ENCODE assay signal across 8 mouse cellular contexts in the genomic region with DNA sequence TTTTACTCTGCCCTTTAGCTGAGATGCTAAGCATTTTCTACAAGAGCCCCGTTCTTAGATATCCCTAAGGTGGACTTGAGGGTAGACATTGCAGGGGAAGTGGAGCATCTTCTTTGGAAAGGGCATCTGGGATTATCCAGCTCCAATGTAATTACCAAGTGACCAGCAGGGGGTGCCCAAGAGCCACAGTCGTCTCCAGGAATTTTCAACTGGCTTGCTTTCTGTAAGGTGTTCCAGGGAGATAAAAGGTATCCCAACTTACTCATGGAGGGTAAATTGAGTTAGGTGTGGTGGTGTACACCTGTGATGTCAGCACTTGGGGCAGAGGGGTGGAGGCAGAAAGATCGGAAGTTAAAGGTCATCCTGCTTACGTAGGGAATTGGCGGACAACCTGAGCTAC. TPM values are rescaled to one million over a fixed set of nuclear protein-coding genes. Genes with fewer than 3 reads are reported as not detected.
DNase-seq lines count a peak whose midpoint lies in the region; ATAC-seq and TF ChIP-seq lines count a peak whose summit lies in the region.

No protein-coding gene starts in this region.

- 46% methylated on average over 5 of the region's 5 CpGs for WGBS in thymus, adult 2 months
- 29% methylated on average over 5 of the region's 5 CpGs for WGBS in kidney, embryonic 14.5 days
- 31% methylated on average over 5 of the region's 5 CpGs for WGBS in liver, adult 2 months
- 37% methylated on average over 5 of the region's 5 CpGs for WGBS in neural tube, embryonic 14.5 days

- no peak overlapping the region for H3K4me3 ChIP-seq in thymus, adult 2 months (ENCODE audit: control insufficient read depth, insufficient read depth, low read length)
- H3K4me3 ChIP-seq in kidney, embryonic 14.5 days (ENCODE audit: low read length), result no peak overlapping the region
- no peak overlapping the region for H3K4me3 ChIP-seq in liver, adult 2 months (ENCODE audit: insufficient read depth, low read depth, low read length)
- H3K4me3 ChIP-seq in neural tube, embryonic 14.5 days (ENCODE audit: low read depth, low read length), result no peak overlapping the region

- no peak overlapping the region for H3K4me2 ChIP-seq in kidney, embryonic 14.5 days (replicated peaks; ENCODE audit: low read depth, low read length)
- no peak overlapping the region for H3K4me2 ChIP-seq in neural tube, embryonic 14.5 days (ENCODE audit: low read depth, low read length)

- no peaks in the 10 kb centered on the region for H3K79me2 ChIP-seq in liver, adult 2 months (ENCODE audit: control insufficient read depth, insufficient read depth, low read length)

- DNase-seq in thymus, adult 2 months, result peak; percentile 47
- DNase-seq in thymus, adult 18-20 months, result no peak
- peak; percentile 69 for DNase-seq in cerebellum, adult 9-11 months
- DNase-seq in gastrocnemius, postnatal 14 days, result peak; percentile 61
- peak; percentile 31 for DNase-seq in liver, adult 2 months (ENCODE audit: extremely low read depth, low read depth, low spot score)
- peak; percentile 44 to 69 for DNase-seq in urinary bladder, adult 18-20 months (ENCODE audit: low spot score in 2 of 2)

- H3K36me3 ChIP-seq in thymus, adult 2 months (ENCODE audit: control insufficient read depth, insufficient read depth, low read length), result no peaks in the 10 kb centered on the region
- no peaks in the 10 kb centered on the region for H3K36me3 ChIP-seq in kidney, embryonic 14.5 days (ENCODE audit: control insufficient read depth, insufficient read depth, low read length)
- H3K36me3 ChIP-seq in liver, adult 2 months (ENCODE audit: control insufficient read depth, insufficient read depth, low read length), result no peaks in the 10 kb centered on the region
- no peaks in the 10 kb centered on the region for H3K36me3 ChIP-seq in neural tube, embryonic 14.5 days (ENCODE audit: control insufficient read depth, insufficient read depth, low read length)

- ATAC-seq in kidney, embryonic 14.5 days (ENCODE audit: low FRiP score, low TSS enrichment), result 0 out of 2 replicates have a peak, but pooled peaks have one; percentile 15
- 0 out of 2 replicates have a peak, but pooled peaks have one; percentile 21 for ATAC-seq in neural tube, embryonic 14.5 days (ENCODE audit: low read depth)

- TF ChIP-seq POLR2A in thymus, adult 2 months (IDR thresholded peaks at IDR 0.05; ENCODE audit: control insufficient read depth, extremely low read depth, insufficient read depth, low read length, poor library complexity), result no peak
- TF ChIP-seq POLR2A in liver, adult 2 months (IDR thresholded peaks at IDR 0.05; ENCODE audit: extremely low read depth, insufficient read depth, low read length), result no peak

- H3K27ac ChIP-seq in thymus, adult 2 months (ENCODE audit: control insufficient read depth, insufficient read depth, low read length), result no peak overlapping the region
- H3K27ac ChIP-seq in kidney, embryonic 14.5 days (ENCODE audit: low read depth, low read length), result no peak overlapping the region
- H3K27ac ChIP-seq in liver, adult 2 months (replicated peaks; ENCODE audit: insufficient read depth, low read depth, low read length), result no peak overlapping the region
- no peak overlapping the region for H3K27ac ChIP-seq in neural tube, embryonic 14.5 days (ENCODE audit: low read depth, low read length)

- no peaks in the 10 kb centered on the region for H3K27me3 ChIP-seq in thymus, adult 2 months (ENCODE audit: control insufficient read depth, insufficient read depth, low read length)
- no peaks in the 10 kb centered on the region for H3K27me3 ChIP-seq in kidney, embryonic 14.5 days (ENCODE audit: control insufficient read depth, insufficient read depth, low read length)
- no peaks in the 10 kb centered on the region for H3K27me3 ChIP-seq in liver, adult 2 months (ENCODE audit: control insufficient read depth, insufficient read depth, low read length)
- no peaks in the 10 kb centered on the region for H3K27me3 ChIP-seq in neural tube, embryonic 14.5 days (ENCODE audit: control insufficient read depth, insufficient read depth, low read length)

- no peaks in the 10 kb centered on the region for H3K4me1 ChIP-seq in thymus, adult 2 months (replicated peaks; ENCODE audit: control insufficient read depth, insufficient read depth, low read length)
- peaks cover 7% of the 10 kb centered on the region for H3K4me1 ChIP-seq in kidney, embryonic 14.5 days (ENCODE audit: control insufficient read depth, insufficient read depth, low read length)
- H3K4me1 ChIP-seq in liver, adult 2 months (ENCODE audit: control insufficient read depth, insufficient read depth, low read length), result no peaks in the 10 kb centered on the region
- peaks cover 4% of the 10 kb centered on the region; the same call in 1 of the 2 replicates for H3K4me1 ChIP-seq in neural tube, embryonic 14.5 days (ENCODE audit: control insufficient read depth, insufficient read depth, low read length)

- intact Hi-C loops in gastrocnemius, postnatal 14 days (cut with DNase I; ENCODE audit: low total_unique reads), result loop anchor here (5.0 kb wide), 2 partner anchors 74 to 99 kb away; no protein-coding TSS in a partner anchor

- no peak overlapping the region for H3K9ac ChIP-seq in kidney, embryonic 14.5 days (ENCODE audit: low read depth, low read length)
- no peak overlapping the region for H3K9ac ChIP-seq in liver, adult 2 months (ENCODE audit: low read depth, low read length)
- H3K9ac ChIP-seq in neural tube, embryonic 14.5 days (replicated peaks; ENCODE audit: low read depth, low read length), result no peak overlapping the region

- no peak for TF ChIP-seq CTCF in thymus, adult 2 months (IDR thresholded peaks at IDR 0.05; ENCODE audit: borderline replicate concordance, control insufficient read depth, extremely low read depth, insufficient read depth, low read length, poor library complexity)
- TF ChIP-seq CTCF in liver, adult 2 months (IDR thresholded peaks at IDR 0.05; ENCODE audit: low read depth, low read length), result peak; percentile 70

- H3K9me3 ChIP-seq in kidney, embryonic 14.5 days (ENCODE audit: control insufficient read depth, low read length), result no peaks in the 10 kb centered on the region
- no peaks in the 10 kb centered on the region for H3K9me3 ChIP-seq in neural tube, embryonic 14.5 days (ENCODE audit: control insufficient read depth, low read length)

RNA-seq across cellular contexts. Expression of gene 1700013G24Rik, which starts 9.5 kb away (rescaled TPM):
- 0.22 TPM in 1 of 2 replicates, not detected in the other for polyA plus RNA-seq in thymus, adult 2 months (2012; rRNA removed)
- not detected for total RNA-seq in gastrocnemius, postnatal 14 days (2021)
- not detected in 2 replicates for polyA plus RNA-seq in kidney, embryonic 14.5 days (2014; fragmentation: Nextera tagmentation; extraction: Ambion mirVana)
- not detected in 2 replicates for total RNA-seq in liver, adult 2 months (2014; rRNA removed)
- polyA plus RNA-seq in liver, adult 2 months (2012; rRNA removed), result 0.09 TPM in 1 of 2 replicates, not detected in the other
- polyA plus RNA-seq in neural tube, embryonic 14.5 days (2014; fragmentation: Nextera tagmentation; extraction: Ambion mirVana), result not detected in 2 replicates

RNA-seq across cellular contexts. Expression of gene Cela3b, which starts 13.3 kb away (rescaled TPM):
- polyA plus RNA-seq in thymus, adult 2 months (2012; rRNA removed), result 1.1 and 1.4 TPM in 2 replicates
- total RNA-seq in gastrocnemius, postnatal 14 days (2021), result not detected
- not detected in 2 replicates for polyA plus RNA-seq in kidney, embryonic 14.5 days (2014; fragmentation: Nextera tagmentation; extraction: Ambion mirVana)
- total RNA-seq in liver, adult 2 months (2014; rRNA removed), result 16.6 and 59.5 TPM in 2 replicates
- 0.42 and 1.0 TPM in 2 replicates for polyA plus RNA-seq in liver, adult 2 months (2012; rRNA removed)
- polyA plus RNA-seq in neural tube, embryonic 14.5 days (2014; fragmentation: Nextera tagmentation; extraction: Ambion mirVana), result not detected in 2 replicates

RNA-seq across cellular contexts. Expression of gene Hspg2, which starts 24.9 kb away (rescaled TPM):
- 21.6 and 25.6 TPM in 2 replicates for polyA plus RNA-seq in thymus, adult 2 months (2012; rRNA removed)
- total RNA-seq in gastrocnemius, postnatal 14 days (2021), result 100 to 1,000 TPM; 193 to 224 TPM
- polyA plus RNA-seq in kidney, embryonic 14.5 days (2014; fragmentation: Nextera tagmentation; extraction: Ambion mirVana), result 39.6 and 56.2 TPM in 2 replicates
- total RNA-seq in liver, adult 2 months (2014; rRNA removed), result 7.2 and 11.8 TPM in 2 replicates
- polyA plus RNA-seq in liver, adult 2 months (2012; rRNA removed), result 7.2 and 7.6 TPM in 2 replicates
- 2.7 and 10.8 TPM in 2 replicates for polyA plus RNA-seq in neural tube, embryonic 14.5 days (2014; fragmentation: Nextera tagmentation; extraction: Ambion mirVana)

RNA-seq across cellular contexts. Expression of gene Cela3a, which starts 34.0 kb away (rescaled TPM):
- polyA plus RNA-seq in thymus, adult 2 months (2012; rRNA removed), result not detected in 2 replicates
- total RNA-seq in gastrocnemius, postnatal 14 days (2021), result not detected
- not detected in 2 replicates for polyA plus RNA-seq in kidney, embryonic 14.5 days (2014; fragmentation: Nextera tagmentation; extraction: Ambion mirVana)
- total RNA-seq in liver, adult 2 months (2014; rRNA removed), result not detected in 2 replicates
- not detected in 2 replicates for polyA plus RNA-seq in liver, adult 2 months (2012; rRNA removed)
- polyA plus RNA-seq in neural tube, embryonic 14.5 days (2014; fragmentation: Nextera tagmentation; extraction: Ambion mirVana), result not detected in 2 replicates

Comparison
In these comparisons a context has a peak if more than half of its experiments do, and no peak if none do; other contexts are left out.
1. DNase-seq: peak in thymus, adult 2 months (single experiment), cerebellum, adult 9-11 months (single experiment), gastrocnemius, postnatal 14 days (single experiment), liver, adult 2 months (single experiment) and urinary bladder, adult 18-20 months (2 of 2); none in thymus, adult 18-20 months (0 of 2).